Mouse (Mus musculus): ENCODE data around the gene Dnmt3a. TPM values are rescaled to one million over a fixed set of nuclear protein-coding genes. Genes with fewer than 3 reads are reported as not detected.

Gene Dnmt3a
- polyA plus RNA-seq, 1 experiment from 2014 or later, result 56.5 TPM

GRCm38 (mm10) chr12:3781482-3781881 is 24.3 kb upstream of the Dnmt3a start:
- Histone ChIP-seq H3K36me3 (ENCODE audit: control insufficient read depth, insufficient read depth, low read length) (no peaks in the 10 kb centered on the region), H3K9ac (ENCODE audit: low read length) (no peak overlapping the region), H3K9me3 (ENCODE audit: control insufficient read depth, low read length) (no peaks in the 10 kb centered on the region), H3K4me2 (no peak overlapping the region), H3K4me1 (ENCODE audit: control insufficient read depth, insufficient read depth, low read length) (peaks cover 35% of the 10 kb centered on the region), H3K27ac (ENCODE audit: low read depth, low read length) (no peak overlapping the region), H3K27me3 (ENCODE audit: control insufficient read depth, insufficient read depth, low read length) (no peaks in the 10 kb centered on the region), H3K4me3 (ENCODE audit: low read depth, low read length) (no peak overlapping the region)
- DNase-seq (ENCODE audit: low spot score, missing footprints) (peak; percentile 99), ATAC-seq (ENCODE audit: low FRiP score) (peak; percentile 70)
- 13% methylated on average over 8 of the region's 8 CpGs for WGBS

DNA sequence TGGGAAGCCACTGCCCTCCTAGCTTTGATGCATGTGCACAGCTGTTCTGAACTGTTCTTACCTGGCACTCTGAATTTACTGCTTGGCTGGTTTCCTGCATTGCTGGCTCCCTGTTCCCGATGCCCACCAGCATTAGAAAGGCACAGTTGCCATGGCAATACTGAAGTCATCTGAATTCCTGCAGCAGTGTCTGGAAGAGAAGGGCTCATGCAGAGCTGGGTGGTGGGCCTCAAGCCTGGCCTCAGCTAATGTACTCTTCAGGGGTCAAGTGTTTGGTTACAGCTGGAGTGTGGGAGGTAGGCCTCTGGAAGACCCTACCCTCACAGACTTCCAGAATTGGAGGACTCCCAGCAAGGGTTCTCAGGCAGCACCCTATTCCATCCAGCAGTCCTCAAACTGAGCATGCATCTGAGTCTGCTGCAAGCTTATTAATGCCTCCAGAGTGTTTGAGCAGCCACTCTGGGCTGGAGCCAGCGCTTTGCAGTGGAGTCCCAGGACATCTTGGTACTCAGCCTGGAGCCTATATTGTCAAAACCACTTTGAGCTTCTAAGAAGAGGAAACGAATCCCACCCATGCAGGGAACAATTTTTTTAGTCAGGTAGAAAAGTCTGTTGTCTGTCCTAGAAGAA is 22.5 kb upstream of the Dnmt3a start:
- no peaks in the 10 kb centered on the region for H3K9me3 ChIP-seq (ENCODE audit: control insufficient read depth, low read length)
- H3K36me3 ChIP-seq (ENCODE audit: control insufficient read depth, insufficient read depth, low read length), result no peaks in the 10 kb centered on the region
- H3K9ac ChIP-seq (ENCODE audit: low read length), result no peak overlapping the region
- ATAC-seq (ENCODE audit: low FRiP score) (no peak), DNase-seq (ENCODE audit: low spot score, missing footprints) (peak; percentile 84)
- WGBS, result 53% methylated on average over 3 of the region's 3 CpGs
- H3K4me1 ChIP-seq (ENCODE audit: control insufficient read depth, insufficient read depth, low read length), result peaks cover 50% of the 10 kb centered on the region
- H3K4me2 ChIP-seq, result no peak overlapping the region
- no peak overlapping the region for H3K4me3 ChIP-seq (ENCODE audit: low read depth, low read length)
- no peak overlapping the region for H3K27ac ChIP-seq (ENCODE audit: low read depth, low read length)
- no peaks in the 10 kb centered on the region for H3K27me3 ChIP-seq (ENCODE audit: control insufficient read depth, insufficient read depth, low read length)

GRCm38 (mm10) chr12:3784258-3784657 is 21.5 kb upstream of the Dnmt3a start:
- ATAC-seq (ENCODE audit: low FRiP score) (no peak), DNase-seq (ENCODE audit: low spot score, missing footprints) (no peak)
- H3K4me3 ChIP-seq (ENCODE audit: low read depth, low read length), result no peak overlapping the region
- H3K27ac ChIP-seq (ENCODE audit: low read depth, low read length), result no peak overlapping the region
- no peaks in the 10 kb centered on the region for H3K27me3 ChIP-seq (ENCODE audit: control insufficient read depth, insufficient read depth, low read length)
- 75% methylated on average over 2 of the region's 2 CpGs for WGBS
- peaks cover 50% of the 10 kb centered on the region for H3K4me1 ChIP-seq (ENCODE audit: control insufficient read depth, insufficient read depth, low read length)
- H3K9ac ChIP-seq (ENCODE audit: low read length), result no peak overlapping the region
- no peak overlapping the region for H3K4me2 ChIP-seq
- no peaks in the 10 kb centered on the region for H3K36me3 ChIP-seq (ENCODE audit: control insufficient read depth, insufficient read depth, low read length)
- no peaks in the 10 kb centered on the region for H3K9me3 ChIP-seq (ENCODE audit: control insufficient read depth, low read length)

- peaks cover 50% of the 10 kb centered on the region for H3K4me1 ChIP-seq (ENCODE audit: control insufficient read depth, insufficient read depth, low read length)
- ATAC-seq (ENCODE audit: low FRiP score), result no peak
- WGBS, result 79% methylated on average over 4 of the region's 4 CpGs
Measured at GRCm38 (mm10) chr12:3784729-3785128, 21.1 kb upstream of the Dnmt3a start.

GRCm38 (mm10) chr12:3787041-3787440 is 18.8 kb upstream of the Dnmt3a start:
- 27% methylated on average over 3 of the region's 3 CpGs for WGBS

More at GRCm38 (mm10) chr12:3784729-3785128, 21.1 kb upstream of the Dnmt3a start:
- Histone ChIP-seq H3K27ac (ENCODE audit: low read depth, low read length) (no peak overlapping the region), H3K9me3 (ENCODE audit: control insufficient read depth, low read length) (no peaks in the 10 kb centered on the region), H3K27me3 (ENCODE audit: control insufficient read depth, insufficient read depth, low read length) (no peaks in the 10 kb centered on the region), H3K36me3 (ENCODE audit: control insufficient read depth, insufficient read depth, low read length) (no peaks in the 10 kb centered on the region), H3K4me2 (no peak overlapping the region), H3K4me3 (ENCODE audit: low read depth, low read length) (no peak overlapping the region), H3K9ac (ENCODE audit: low read length) (no peak overlapping the region)
- DNase-seq (ENCODE audit: low spot score, missing footprints), result no peak

GRCm38 (mm10) chr12:3787541-3787940 is 18.3 kb upstream of the Dnmt3a start:
- Histone ChIP-seq H3K9me3 (ENCODE audit: control insufficient read depth, low read length) (no peaks in the 10 kb centered on the region), H3K9ac (ENCODE audit: low read length) (no peak overlapping the region), H3K4me3 (ENCODE audit: low read depth, low read length) (no peak overlapping the region), H3K4me1 (ENCODE audit: control insufficient read depth, insufficient read depth, low read length) (peaks cover 32% of the 10 kb centered on the region), H3K4me2 (no peak overlapping the region), H3K36me3 (ENCODE audit: control insufficient read depth, insufficient read depth, low read length) (no peaks in the 10 kb centered on the region), H3K27ac (ENCODE audit: low read depth, low read length) (no peak overlapping the region), H3K27me3 (ENCODE audit: control insufficient read depth, insufficient read depth, low read length) (no peaks in the 10 kb centered on the region)
- ATAC-seq (ENCODE audit: low FRiP score), result no peak
- no peak for DNase-seq (ENCODE audit: low spot score, missing footprints)
- WGBS, result 48% methylated on average over 1 of the region's 1 CpGs

More at GRCm38 (mm10) chr12:3787041-3787440, 18.8 kb upstream of the Dnmt3a start:
- H3K9ac ChIP-seq (ENCODE audit: low read length), result no peak overlapping the region
- H3K27ac ChIP-seq (ENCODE audit: low read depth, low read length), result no peak overlapping the region
- no peaks in the 10 kb centered on the region for H3K27me3 ChIP-seq (ENCODE audit: control insufficient read depth, insufficient read depth, low read length)
- peaks cover 32% of the 10 kb centered on the region for H3K4me1 ChIP-seq (ENCODE audit: control insufficient read depth, insufficient read depth, low read length)
- DNase-seq (ENCODE audit: low spot score, missing footprints) (no peak), ATAC-seq (ENCODE audit: low FRiP score) (no peak)
- no peaks in the 10 kb centered on the region for H3K9me3 ChIP-seq (ENCODE audit: control insufficient read depth, low read length)
- H3K36me3 ChIP-seq (ENCODE audit: control insufficient read depth, insufficient read depth, low read length), result no peaks in the 10 kb centered on the region
- H3K4me3 ChIP-seq (ENCODE audit: low read depth, low read length), result no peak overlapping the region
- H3K4me2 ChIP-seq, result no peak overlapping the region

DNA sequence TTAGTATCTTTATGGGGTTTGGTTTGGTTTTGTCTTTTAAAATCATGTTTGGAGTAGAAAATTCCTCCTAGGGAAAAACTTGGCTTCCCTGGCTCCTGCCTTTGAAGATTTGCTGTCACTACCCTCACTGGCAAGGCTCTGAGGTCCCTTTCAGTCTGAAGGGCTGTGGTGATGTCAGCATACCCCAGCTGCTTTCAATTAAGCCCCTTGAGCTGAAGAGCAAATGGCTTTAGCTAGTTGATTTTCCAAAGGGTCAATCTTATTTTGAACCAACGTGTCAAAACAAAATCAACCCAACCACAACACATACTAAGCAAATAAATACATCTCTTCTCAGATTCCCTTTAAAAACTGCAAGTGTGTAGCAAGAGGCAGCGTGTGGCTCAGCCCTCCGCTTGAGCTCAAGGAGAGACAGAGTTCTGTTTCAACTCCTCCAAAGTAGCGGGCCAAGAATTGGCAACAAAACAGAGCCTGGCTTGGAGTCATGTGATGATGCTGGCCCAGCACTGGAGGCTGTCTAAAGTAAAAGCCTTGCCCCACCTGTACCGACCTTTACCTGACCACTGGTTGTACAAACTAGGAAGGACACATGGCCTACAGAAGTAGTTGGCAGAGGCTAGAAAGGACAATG is 17.3 kb upstream of the Dnmt3a start:
- WGBS, result 62% methylated on average over 5 of the region's 5 CpGs
- H3K4me1 ChIP-seq (ENCODE audit: control insufficient read depth, insufficient read depth, low read length), result peaks cover 24% of the 10 kb centered on the region
- DNase-seq (ENCODE audit: low spot score, missing footprints) (no peak), ATAC-seq (ENCODE audit: low FRiP score) (no peak)
- no peak overlapping the region for H3K4me3 ChIP-seq (ENCODE audit: low read depth, low read length)
- H3K9me3 ChIP-seq (ENCODE audit: control insufficient read depth, low read length), result no peaks in the 10 kb centered on the region
- no peak overlapping the region for H3K27ac ChIP-seq (ENCODE audit: low read depth, low read length)
- H3K36me3 ChIP-seq (ENCODE audit: control insufficient read depth, insufficient read depth, low read length), result no peaks in the 10 kb centered on the region
- no peaks in the 10 kb centered on the region for H3K27me3 ChIP-seq (ENCODE audit: control insufficient read depth, insufficient read depth, low read length)
- no peak overlapping the region for H3K9ac ChIP-seq (ENCODE audit: low read length)
- H3K4me2 ChIP-seq, result no peak overlapping the region

- Histone ChIP-seq H3K36me3 (ENCODE audit: control insufficient read depth, insufficient read depth, low read length) (no peaks in the 10 kb centered on the region), H3K27me3 (ENCODE audit: control insufficient read depth, insufficient read depth, low read length) (peaks cover 2% of the 10 kb centered on the region; the same call in 1 of the 2 replicates), H3K4me2 (no peak overlapping the region), H3K4me3 (ENCODE audit: low read depth, low read length) (no peak overlapping the region), H3K27ac (ENCODE audit: low read depth, low read length) (no peak overlapping the region), H3K9ac (ENCODE audit: low read length) (no peak overlapping the region), H3K9me3 (ENCODE audit: control insufficient read depth, low read length) (no peaks in the 10 kb centered on the region), H3K4me1 (ENCODE audit: control insufficient read depth, insufficient read depth, low read length) (peaks cover 16% of the 10 kb centered on the region)
- ATAC-seq (ENCODE audit: low FRiP score) (no peak), DNase-seq (ENCODE audit: low spot score, missing footprints) (no peak)
- WGBS, result 61% methylated on average over 5 of the region's 5 CpGs
Measured at GRCm38 (mm10) chr12:3789626-3790185, 16.1 kb upstream of the Dnmt3a start.

DNA sequence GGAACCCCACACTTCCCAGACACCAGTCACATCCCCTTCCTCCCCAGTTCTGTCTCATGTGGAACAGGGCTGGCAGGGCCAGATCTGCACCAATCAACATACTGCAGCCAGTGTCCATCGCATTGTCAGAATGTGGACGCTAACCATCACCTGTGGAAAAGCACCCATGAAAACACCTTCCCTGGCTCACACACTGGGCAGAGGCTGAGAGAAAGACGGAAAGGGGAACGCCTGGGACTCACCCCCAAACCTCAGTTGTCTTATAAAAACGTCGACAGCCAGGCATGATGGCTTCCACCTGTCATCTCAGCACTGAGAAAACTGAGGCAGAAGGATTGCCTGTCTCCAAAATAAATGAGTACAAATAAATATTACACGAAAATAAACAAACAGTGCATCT is 14.6 kb upstream of the Dnmt3a start:
- H3K4me2 ChIP-seq, result peak overlapping the region; percentile 36; the same call in 1 of the 2 replicates
- ATAC-seq (ENCODE audit: low FRiP score), result peak; percentile 15; the same call in 1 of the 2 replicates
- no peak overlapping the region for H3K4me3 ChIP-seq (ENCODE audit: low read depth, low read length)
- DNase-seq (ENCODE audit: low spot score, missing footprints), result no peak
- peaks cover 16% of the 10 kb centered on the region for H3K4me1 ChIP-seq (ENCODE audit: control insufficient read depth, insufficient read depth, low read length)
- no peaks in the 10 kb centered on the region for H3K36me3 ChIP-seq (ENCODE audit: control insufficient read depth, insufficient read depth, low read length)
- WGBS, result 70% methylated on average over 7 of the region's 7 CpGs
- no peak overlapping the region for H3K27ac ChIP-seq (ENCODE audit: low read depth, low read length)
- H3K9ac ChIP-seq (ENCODE audit: low read length), result no peak overlapping the region
- no peaks in the 10 kb centered on the region for H3K9me3 ChIP-seq (ENCODE audit: control insufficient read depth, low read length)
- peaks cover 2% of the 10 kb centered on the region; the same call in 1 of the 2 replicates for H3K27me3 ChIP-seq (ENCODE audit: control insufficient read depth, insufficient read depth, low read length)

Data from midbrain, embryonic 11.5 days (tissue).